ENCODE assay signal across 8 mouse cellular contexts in the genomic region with DNA sequence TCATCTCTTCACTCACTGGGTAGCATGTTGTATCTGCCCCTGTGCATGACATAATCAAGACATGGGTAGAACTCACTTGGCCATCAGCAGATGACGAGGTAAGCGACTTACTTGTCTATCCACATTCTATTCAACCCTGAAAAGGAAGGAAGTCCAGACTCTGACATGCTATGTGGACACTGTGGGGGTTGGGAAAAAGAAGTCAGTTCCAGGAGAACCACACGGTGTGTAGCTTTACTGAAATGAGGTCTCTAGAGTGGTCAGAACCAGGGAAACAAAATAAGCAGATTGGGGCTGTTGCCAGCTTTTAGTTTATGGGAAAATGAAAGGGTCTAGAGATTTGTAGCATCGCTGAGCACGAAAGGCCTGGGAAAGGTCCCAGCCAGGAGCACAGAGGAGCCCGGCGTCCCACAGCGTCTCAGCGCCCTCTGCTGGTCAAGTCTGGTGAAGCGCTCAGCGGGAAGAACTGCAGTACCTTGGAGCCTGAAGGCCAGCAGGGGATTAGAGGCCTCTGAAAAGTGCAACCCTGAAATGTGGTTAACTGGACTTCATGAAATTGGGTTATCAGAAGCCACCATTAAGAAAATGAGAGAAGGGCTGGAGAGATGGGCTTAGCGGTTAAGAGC. TPM values are rescaled to one million over a fixed set of nuclear protein-coding genes. Genes with fewer than 3 reads are reported as not detected.
DNase-seq lines count a peak whose midpoint lies in the region; ATAC-seq and TF ChIP-seq lines count a peak whose summit lies in the region.

No protein-coding gene starts in this region.

- no peak overlapping the region for H3K27ac ChIP-seq in ES-E14 (ENCODE audit: insufficient read depth, low read depth, low read length, poor library complexity, severe bottlenecking)
- H3K27ac ChIP-seq in forebrain, embryonic 14.5 days (ENCODE audit: low read depth, low read length): no peak overlapping the region
- H3K27ac ChIP-seq in neural tube, embryonic 15.5 days (replicated peaks): no peak overlapping the region

- no peak overlapping the region for H3K9ac ChIP-seq in ES-E14 (ENCODE audit: insufficient read depth, low read depth, low read length, poor library complexity, severe bottlenecking)
- H3K9ac ChIP-seq in forebrain, embryonic 14.5 days (ENCODE audit: low read length): 0 out of 2 replicates have a peak overlapping the region, but pooled peaks have one; percentile 21
- H3K9ac ChIP-seq in neural tube, embryonic 15.5 days (replicated peaks): no peak overlapping the region

- 4% methylated on average over 12 of the region's 12 CpGs for WGBS in forebrain, embryonic 14.5 days
- WGBS in large intestine, adult 2 months: 10% methylated on average over 12 of the region's 12 CpGs
- WGBS in neural tube, embryonic 15.5 days: 6% methylated on average over 12 of the region's 12 CpGs

- H3K4me1 ChIP-seq in ES-E14 (ENCODE audit: control insufficient read depth in 2 of 2, insufficient read depth in 2 of 2, low read length in 2 of 2, poor library complexity in 1 of 2): 0 out of 4 replicates have a peak, but pooled peaks cover 0 to 2% of the 10 kb centered on the region in 2 experiments
- H3K4me1 ChIP-seq in forebrain, embryonic 14.5 days (ENCODE audit: control insufficient read depth, insufficient read depth, low read length): peaks cover 3% of the 10 kb centered on the region; the same call in 1 of the 2 replicates
- H3K4me1 ChIP-seq in neural tube, embryonic 15.5 days: 0 out of 2 replicates have a peak, but pooled peaks cover 7% of the 10 kb centered on the region

- no peak overlapping the region for H3K4me2 ChIP-seq in forebrain, embryonic 14.5 days (ENCODE audit: low read length)
- H3K4me2 ChIP-seq in neural tube, embryonic 15.5 days: no peak overlapping the region

- in situ Hi-C loops in ES-E14 (cut with MboI; ENCODE audit: low sequenced_read_pairs in 2 of 2, unreplicated experiment in 2 of 2): loop anchor here in 1 of 2 experiments (25.0 kb wide), 1 partner anchor 511 kb away; a partner anchor contains a TSS

- no peaks in the 10 kb centered on the region for H3K36me3 ChIP-seq in ES-E14 (ENCODE audit: control insufficient read depth, insufficient read depth, low read length, poor library complexity, severe bottlenecking)
- no peaks in the 10 kb centered on the region for H3K36me3 ChIP-seq in forebrain, embryonic 14.5 days (ENCODE audit: control insufficient read depth, insufficient read depth, low read length)
- no peaks in the 10 kb centered on the region for H3K36me3 ChIP-seq in neural tube, embryonic 15.5 days

- no peak overlapping the region for H3K4me3 ChIP-seq in ES-E14 (ENCODE audit: insufficient read depth in 1 of 2, low read depth in 1 of 2, low read length in 2 of 2, poor library complexity in 1 of 2, severe bottlenecking in 1 of 2)
- H3K4me3 ChIP-seq in forebrain, embryonic 14.5 days (ENCODE audit: low read depth, low read length): no peak overlapping the region
- no peak overlapping the region for H3K4me3 ChIP-seq in neural tube, embryonic 15.5 days (replicated peaks)

- intact Hi-C loops in heart, postnatal 25 days (cut with DNase I): loop anchor here (2.0 to 5.0 kb wide), 4 partner anchors 32 to 516 kb away; no protein-coding TSS in a partner anchor

- peak; percentile 81 for DNase-seq in ES-E14 (ENCODE audit: low read depth, low spot score)
- peak; percentile 90 for DNase-seq in cerebellum, adult 11 months
- DNase-seq in forebrain, embryonic 14.5 days (ENCODE audit: low spot score): peak; percentile 87
- DNase-seq in heart, postnatal 25 days (ENCODE audit: low spot score): peak; percentile 70
- DNase-seq in large intestine, adult 2 months (ENCODE audit: low read depth, low spot score): peak; percentile 66
- DNase-seq in lung, adult 18-20 months: peak; percentile 81 to 86
- DNase-seq in testis, postnatal 10 days (ENCODE audit: low spot score): peak; percentile 97

- H3K9me3 ChIP-seq in ES-E14 (ENCODE audit: control insufficient read depth, insufficient read depth, low read depth, low read length): no peaks in the 10 kb centered on the region
- H3K9me3 ChIP-seq in forebrain, embryonic 14.5 days (replicated peaks; ENCODE audit: control insufficient read depth, low read length): no peaks in the 10 kb centered on the region
- H3K9me3 ChIP-seq in neural tube, embryonic 15.5 days (replicated peaks): no peaks in the 10 kb centered on the region

- peak; percentile 65 for ATAC-seq in forebrain, embryonic 14.5 days
- peak; percentile 74 for ATAC-seq in neural tube, embryonic 15.5 days (ENCODE audit: low FRiP score)

- H3K27me3 ChIP-seq in forebrain, embryonic 14.5 days (replicated peaks; ENCODE audit: control insufficient read depth, insufficient read depth, low read length): no peaks in the 10 kb centered on the region
- 0 out of 2 replicates have a peak, but pooled peaks cover 3% of the 10 kb centered on the region for H3K27me3 ChIP-seq in neural tube, embryonic 15.5 days (replicated peaks)

TF ChIP-seq in ES-E14, 5 proteins besides CTCF, POLR2A, EP300 and RAD21:
- TF ChIP-seq ZC3H11A (IDR thresholded peaks at IDR 0.05; ENCODE audit: borderline replicate concordance, low read depth, low read length) (peak; percentile 68; the same call in 1 of the 2 replicates), HCFC1 (IDR thresholded peaks at IDR 0.05; ENCODE audit: borderline replicate concordance, insufficient read depth, low read length) (no peak)

RNA-seq across cellular contexts. Expression of a gene that starts 14.2 kb away (rescaled TPM):
- 18.0 and 20.8 TPM in 2 replicates for total RNA-seq in ES-E14 (2012; rRNA removed)
- 26.3 and 30.0 TPM in 2 replicates for polyA plus RNA-seq in forebrain, embryonic 14.5 days (2014; fragmentation: Nextera tagmentation; extraction: Ambion mirVana)
- 100 to 1,000 TPM; 101 to 109 TPM for total RNA-seq in heart, postnatal 25 days (2021)
- 53.9 and 64.2 TPM in 2 replicates for polyA plus RNA-seq in large intestine, adult 2 months (2012; rRNA removed)
- polyA plus RNA-seq in neural tube, embryonic 15.5 days (2015; fragmentation: Nextera tagmentation; extraction: Ambion mirVana): 37.4 and 38.9 TPM in 2 replicates

RNA-seq across cellular contexts. Expression of a gene that starts 25.3 kb away (rescaled TPM):
- 1.6 TPM in 2 replicates for total RNA-seq in ES-E14 (2012; rRNA removed)
- polyA plus RNA-seq in forebrain, embryonic 14.5 days (2014; fragmentation: Nextera tagmentation; extraction: Ambion mirVana): 14.9 and 17.8 TPM in 2 replicates
- total RNA-seq in heart, postnatal 25 days (2021): 10 to 100 TPM; 71.4 to 78.2 TPM
- polyA plus RNA-seq in large intestine, adult 2 months (2012; rRNA removed): 12.6 and 14.8 TPM in 2 replicates
- polyA plus RNA-seq in neural tube, embryonic 15.5 days (2015; fragmentation: Nextera tagmentation; extraction: Ambion mirVana): 16.0 and 19.0 TPM in 2 replicates

RNA-seq across cellular contexts. Expression of a gene that starts 42.8 kb away (rescaled TPM):
- total RNA-seq in ES-E14 (2012; rRNA removed): 16.9 and 20.5 TPM in 2 replicates
- 20.8 and 23.8 TPM in 2 replicates for polyA plus RNA-seq in forebrain, embryonic 14.5 days (2014; fragmentation: Nextera tagmentation; extraction: Ambion mirVana)
- total RNA-seq in heart, postnatal 25 days (2021): 100 to 1,000 TPM; 152 to 154 TPM
- polyA plus RNA-seq in large intestine, adult 2 months (2012; rRNA removed): 83.0 and 97.4 TPM in 2 replicates
- 44.6 and 45.5 TPM in 2 replicates for polyA plus RNA-seq in neural tube, embryonic 15.5 days (2015; fragmentation: Nextera tagmentation; extraction: Ambion mirVana)
